Mouse (Mus musculus) gastrocnemius, postnatal 10 days (tissue): Measurements from ENCODE around the gene Fbxo24. TPM values are rescaled to one million over a fixed set of nuclear protein-coding genes. Genes with fewer than 3 reads are reported as not detected.

ENCODE experiments used
- total RNA-seq, 2 experiments: library from RNA; stranded (reverse); gene quantifications; 2 replicates each; pipeline ENCODE4 v1.2.3; 2021

Fbxo24 gene
- total RNA-seq, 2 experiments from 2014 or later: 0.33 to 0.70 TPM

Other genes with a start within 250 kb of the Fbxo24 start
- gene Zan, start 151.9 kb downstream of the Fbxo24 start, total RNA-seq: under 1 TPM; 0.23 to 0.31 TPM
- gene Pop7, start 126.5 kb downstream of the Fbxo24 start, total RNA-seq: 10 to 100 TPM; 16.6 to 18.5 TPM
- gene Gigyf1, start 110.5 kb downstream of the Fbxo24 start, total RNA-seq: 10 to 100 TPM; 23.0 to 25.3 TPM
- gene Epo, start 95.8 kb downstream of the Fbxo24 start, total RNA-seq: not detected
- 100 to 1,000 TPM; 301 to 324 TPM for gene Gnb2, start 95.5 kb downstream of the Fbxo24 start, total RNA-seq
- gene Actl6b, start 75.5 kb downstream of the Fbxo24 start, total RNA-seq: under 1 TPM in 1 of 2 experiments, not detected in 1; 0.16 TPM
- under 1 TPM in 1 of 2 experiments, not detected in 1; 0.56 TPM for gene Tfr2, start 59.2 kb downstream of the Fbxo24 start, total RNA-seq
- gene Mospd3, start 27.9 kb downstream of the Fbxo24 start, total RNA-seq: 10 to 100 TPM; 16.5 to 29.5 TPM
- 100 to 1,000 TPM; 292 to 390 TPM for gene Pcolce, start 15.2 kb downstream of the Fbxo24 start, total RNA-seq
- gene Lrch4, start 119 bp upstream of the Fbxo24 start, total RNA-seq: 10 to 100 TPM; 15.9 to 17.7 TPM
- 1 to 10 TPM; 4.1 to 7.7 TPM for gene Gm20605, start 173 bp upstream of the Fbxo24 start, total RNA-seq
- gene Sap25, start 12.3 kb upstream of the Fbxo24 start, total RNA-seq: 1 to 10 TPM; 2.1 to 4.0 TPM
- gene Irs3, start 16.7 kb upstream of the Fbxo24 start, total RNA-seq: under 1 TPM; 0.42 to 0.61 TPM
- 1 to 10 TPM; 4.3 to 5.9 TPM for gene Agfg2, start 55.7 kb upstream of the Fbxo24 start, total RNA-seq
- under 1 TPM; 0.45 to 0.75 TPM for gene Nyap1, start 112.6 kb upstream of the Fbxo24 start, total RNA-seq
- 100 to 1,000 TPM; 189 to 203 TPM for gene Tsc22d4, start 116.7 kb upstream of the Fbxo24 start, total RNA-seq
- 10 to 100 TPM in 1 of 2 experiments, 1 to 10 TPM in 1; 9.8 to 13.5 TPM for gene Ppp1r35, start 149.8 kb upstream of the Fbxo24 start, total RNA-seq
- gene Mepce, start 158.7 kb upstream of the Fbxo24 start, total RNA-seq: 10 to 100 TPM; 22.4 to 22.8 TPM
- gene Zcwpw1, start 158.8 kb upstream of the Fbxo24 start, total RNA-seq: 1 to 10 TPM; 2.0 to 3.1 TPM
- gene Pilra, start 207.3 kb upstream of the Fbxo24 start, total RNA-seq: under 1 TPM; 0.54 to 0.75 TPM
- 1 to 10 TPM in 1 of 2 experiments, under 1 TPM in 1; 0.45 to 1.3 TPM for gene Pilrb1, start 229.1 kb upstream of the Fbxo24 start, total RNA-seq
- gene Pilrb2, start 242.8 kb upstream of the Fbxo24 start, total RNA-seq: under 1 TPM in 1 of 2 experiments, not detected in 1; 0.56 TPM